Mouse (Mus musculus) liver, embryonic 16.5 days (tissue): ENCODE measurements around the gene Fgd5. TPM values are rescaled to one million over a fixed set of nuclear protein-coding genes. Genes with fewer than 3 reads are reported as not detected.
"Not testable (repeated sequence)": the region's sequence is repeated elsewhere in the genome, so short reads cannot be mapped to it uniquely, and the experiment has no call there.

Experiments
- ATAC-seq: fragments of 200-750 bp; cut with Nextera tagmentation; 2 replicates; pipeline ENCODE4 v1.8.0; 2017; ENCODE audit warnings: low read depth, mild to moderate bottlenecking, moderate number of reproducible peaks, moderate library complexity
- H3K27ac ChIP-seq: fragments of 300-500 bp; sonication (generic); 2 replicates; pipeline ENCODE4 v1.5.1; 2014; ENCODE audit warnings: mild to moderate bottlenecking, low read length
- H3K27me3 ChIP-seq: fragments of 300-500 bp; sonication (generic); 2 replicates; pipeline ENCODE4 v1.6.1; 2014; ENCODE audit warnings: low read depth, low read length, mixed read lengths; ENCODE audit not compliant: control insufficient read depth, insufficient read depth
- H3K36me3 ChIP-seq: fragments of 300-500 bp; sonication (generic); 2 replicates; pipeline ENCODE4 v1.6.1; 2014; ENCODE audit warnings: mild to moderate bottlenecking; ENCODE audit not compliant: control insufficient read depth, insufficient read depth
- H3K4me1 ChIP-seq: fragments of 300-500 bp; sonication (generic); 2 replicates; pipeline ENCODE4 v1.6.1; 2014; ENCODE audit warnings: low read depth, low read length, mixed read lengths; ENCODE audit not compliant: control insufficient read depth
- H3K4me2 ChIP-seq: fragments of 300-500 bp; sonication (generic); 2 replicates; pipeline ENCODE4 v1.6.1; 2014; ENCODE audit warnings: low read depth, low read length, mixed read lengths
- H3K4me3 ChIP-seq: fragments of 300-500 bp; sonication (generic); 2 replicates; pipeline ENCODE4 v1.5.1; 2014; ENCODE audit warnings: low read depth, mild to moderate bottlenecking, low read length
- H3K9ac ChIP-seq: fragments of 300-500 bp; sonication (generic); 2 replicates; pipeline ENCODE4 v1.6.1; 2014; ENCODE audit warnings: low read depth, low read length
- H3K9me3 ChIP-seq: fragments of 300-500 bp; sonication (generic); replicated peaks from 2 replicates; pipeline ENCODE4 v1.6.1; 2016; ENCODE audit warnings: low read length; ENCODE audit not compliant: control insufficient read depth
- WGBS: fragments of 180-500 bp; shearing (Covaris S2); extraction: QIAGEN DNeasy Blood & Tissue Kit; methylation state at CpG from one replicate; pipeline ENCODE4 v1.1.7; 2014; ENCODE audit not compliant: insufficient replicate concordance; 5-methylcytosine and 5-hydroxymethylcytosine counted together
- polyA plus RNA-seq: library from polyadenylated mRNA; unstranded; fragments of >200 nt; fragmentation: Nextera tagmentation; extraction: Ambion mirVana; gene quantifications from 2 replicates; pipeline ENCODE4 v1.2.1, GENCODE M21; 2015

Fgd5 gene
- 2.5 and 2.7 TPM in 2 replicates for polyA plus RNA-seq

- Histone ChIP-seq H3K36me3 (no peaks in the 10 kb centered on the region), H3K27ac (no peak within 1 kb of the TSS), H3K27me3 (peaks cover 35% of the 10 kb centered on the region), H3K9ac (peak within 1 kb of the TSS; percentile 37), H3K4me1 (no peaks in the 10 kb centered on the region; the same call in 1 of the 2 replicates), H3K9me3 (no peaks in the 10 kb centered on the region), H3K4me2 (peak within 1 kb of the TSS; percentile 67), H3K4me3 (peak within 1 kb of the TSS; percentile 56)
- whole genome bisulfite sequencing = under 1% methylated on average over 47 of the region's 62 CpGs
- peak; percentile 39; the same call in 1 of the 2 replicates for ATAC-seq
Measured at GRCm38 (mm10) chr6:91978371-91979300, at the start of gene Fgd5. Gene Fgd5 (plus strand): TSS chr6:91978878.

GRCm38 (mm10) chr6:91931231-91931630 is 47.4 kb upstream of the Fgd5 start:
- no peak for ATAC-seq
- no peaks in the 10 kb centered on the region for H3K27me3 ChIP-seq
- WGBS = 62% methylated on average over 5 of the region's 5 CpGs

GRCm38 (mm10) chr6:91938491-91938890 is 40.2 kb upstream of the Fgd5 start:
- no peaks in the 10 kb centered on the region for H3K36me3 ChIP-seq
- no peaks in the 10 kb centered on the region for H3K4me1 ChIP-seq
- ATAC-seq = no peak
- no peaks in the 10 kb centered on the region for H3K27me3 ChIP-seq
- no peak overlapping the region for H3K9ac ChIP-seq
- H3K27ac ChIP-seq = no peak overlapping the region
- H3K4me3 ChIP-seq = no peak overlapping the region
- H3K4me2 ChIP-seq = no peak overlapping the region
- WGBS = 48% methylated on average over 4 of the region's 4 CpGs
- H3K9me3 ChIP-seq = no peaks in the 10 kb centered on the region

More at GRCm38 (mm10) chr6:91931231-91931630, 47.4 kb upstream of the Fgd5 start:
- Histone ChIP-seq H3K9ac (no peak overlapping the region), H3K36me3 (no peaks in the 10 kb centered on the region), H3K27ac (no peak overlapping the region), H3K4me3 (no peak overlapping the region), H3K4me2 (no peak overlapping the region), H3K4me1 (no peaks in the 10 kb centered on the region), H3K9me3 (no peaks in the 10 kb centered on the region)

- WGBS = 48% methylated on average over 2 of the region's 2 CpGs
- H3K27me3 ChIP-seq = no peaks in the 10 kb centered on the region; the same call in 1 of the 2 replicates
- no peak overlapping the region for H3K4me2 ChIP-seq
- no peak for ATAC-seq
- H3K27ac ChIP-seq = no peak overlapping the region
- no peaks in the 10 kb centered on the region for H3K4me1 ChIP-seq
- no peaks in the 10 kb centered on the region for H3K36me3 ChIP-seq
- H3K9me3 ChIP-seq = no peaks in the 10 kb centered on the region
- H3K9ac ChIP-seq = no peak overlapping the region
- no peak overlapping the region for H3K4me3 ChIP-seq
Measured at GRCm38 (mm10) chr6:91948426-91948825, 30.3 kb upstream of the Fgd5 start.

- ATAC-seq, H3K4me1 ChIP-seq, H3K27me3 ChIP-seq, H3K9ac ChIP-seq, H3K27ac ChIP-seq, H3K9me3 ChIP-seq, H3K36me3 ChIP-seq, H3K4me3 ChIP-seq, H3K4me2 ChIP-seq: not testable (repeated sequence)
- WGBS = 38% methylated on average over 1 of the region's 8 CpGs
Measured at GRCm38 (mm10) chr6:91958015-91958414, 20.7 kb upstream of the Fgd5 start.

GRCm38 (mm10) chr6:91960028-91960811 is 18.5 kb upstream of the Fgd5 start:
- no peaks in the 10 kb centered on the region for H3K27me3 ChIP-seq
- ATAC-seq = peak; percentile 47
- H3K27ac ChIP-seq = no peak overlapping the region
- H3K4me3 ChIP-seq = no peak overlapping the region
- no peaks in the 10 kb centered on the region for H3K9me3 ChIP-seq
- H3K9ac ChIP-seq = no peak overlapping the region
- H3K36me3 ChIP-seq = no peaks in the 10 kb centered on the region
- H3K4me2 ChIP-seq = no peak overlapping the region
- 23% methylated on average over 8 of the region's 8 CpGs for WGBS
- H3K4me1 ChIP-seq = no peaks in the 10 kb centered on the region

- H3K27me3 ChIP-seq = no peaks in the 10 kb centered on the region
- no peak overlapping the region for H3K9ac ChIP-seq
- H3K27ac ChIP-seq = no peak overlapping the region
- H3K4me1 ChIP-seq = no peaks in the 10 kb centered on the region
- WGBS = 29% methylated on average over 4 of the region's 4 CpGs
- H3K4me3 ChIP-seq = no peak overlapping the region
- no peak overlapping the region for H3K4me2 ChIP-seq
- H3K9me3 ChIP-seq = no peaks in the 10 kb centered on the region
- no peaks in the 10 kb centered on the region for H3K36me3 ChIP-seq
- no peak for ATAC-seq
Measured at GRCm38 (mm10) chr6:91963429-91963828, 15.2 kb upstream of the Fgd5 start.

GRCm38 (mm10) chr6:91965060-91965459 is 13.6 kb upstream of the Fgd5 start:
- no peaks in the 10 kb centered on the region for H3K27me3 ChIP-seq
- no peak overlapping the region for H3K27ac ChIP-seq
- no peak for ATAC-seq
- WGBS = 76% methylated on average over 8 of the region's 8 CpGs
- H3K4me1 ChIP-seq = no peaks in the 10 kb centered on the region
- H3K9ac ChIP-seq = no peak overlapping the region
- no peak overlapping the region for H3K4me3 ChIP-seq
- no peaks in the 10 kb centered on the region for H3K9me3 ChIP-seq
- H3K4me2 ChIP-seq = no peak overlapping the region
- H3K36me3 ChIP-seq = no peaks in the 10 kb centered on the region
